Mouse (Mus musculus) olfactory bulb, adult 2 months (tissue): Measurements from ENCODE around the gene Wnt6. TPM values are rescaled to one million over a fixed set of nuclear protein-coding genes. Genes with fewer than 3 reads are reported as not detected.

Experiments used
- H3K27ac ChIP-seq: fragments of 200-500 bp; 2 replicates; pipeline ENCODE4 v1.5.1; 2012; ENCODE audit warnings: low read depth, low read length; ENCODE audit not compliant: insufficient read depth
- H3K4me1 ChIP-seq: fragments of 200-500 bp; 2 replicates; pipeline ENCODE4 v1.6.1; 2012; ENCODE audit warnings: low read length; ENCODE audit not compliant: control insufficient read depth, insufficient read depth
- H3K4me3 ChIP-seq: fragments of 200-500 bp; 2 replicates; pipeline ENCODE4 v1.5.1; 2012; ENCODE audit warnings: mild to moderate bottlenecking, low read depth, low read length, moderate library complexity; ENCODE audit not compliant: insufficient read depth
- CTCF ChIP-seq: fragments of 200-500 bp; IDR thresholded peaks from 2 replicates; pipeline ENCODE4 v1.5.1; 2012; ENCODE audit warnings: low read depth, mild to moderate bottlenecking, low read length, moderate library complexity; ENCODE audit not compliant: insufficient read depth
- POLR2A ChIP-seq: fragments of 200-500 bp; IDR thresholded peaks from 2 replicates; pipeline ENCODE4 v1.6.1; 2012; ENCODE audit warnings: mild to moderate bottlenecking, low read depth, low read length, moderate library complexity; ENCODE audit not compliant: insufficient read depth
- WGBS: fragments of 180-500 bp; shearing (Covaris S2); methylation state at CpG from one replicate; pipeline ENCODE4 v1.1.7; 2018; 5-methylcytosine and 5-hydroxymethylcytosine counted together
- polyA plus RNA-seq: library from polyadenylated mRNA; stranded (reverse); fragments of >200 nt; gene quantifications from 2 replicates; pipeline ENCODE4 v1.2.4, GENCODE M21; 2012; ENCODE audit warnings: low replicate concordance; ENCODE audit not compliant: missing spikeins, insufficient read depth, insufficient read length

Gene Wnt6
- polyA plus RNA-seq, 1 experiment = not detected

- 1% methylated on average over 51 of the region's 51 CpGs for WGBS
- Histone ChIP-seq H3K4me1 (peaks cover 19% of the 10 kb centered on the region), H3K4me3 (peak overlapping the region; percentile 41), H3K27ac (no peak overlapping the region)
- TF ChIP-seq POLR2A (no peak), CTCF (no peak)
These were observed 384 bp downstream of the Wnt6 start for GRCm38 (mm10) chr1:74771931-74772620.

- Histone ChIP-seq H3K27ac (no peak overlapping the region), H3K4me1 (peaks cover 19% of the 10 kb centered on the region), H3K4me3 (no peak overlapping the region)
- TF ChIP-seq POLR2A (no peak), CTCF (no peak)
- 3% methylated on average over 15 of the region's 15 CpGs for WGBS
These were observed 1.4 kb downstream of the Wnt6 start for GRCm38 (mm10) chr1:74773136-74773535.

DNA sequence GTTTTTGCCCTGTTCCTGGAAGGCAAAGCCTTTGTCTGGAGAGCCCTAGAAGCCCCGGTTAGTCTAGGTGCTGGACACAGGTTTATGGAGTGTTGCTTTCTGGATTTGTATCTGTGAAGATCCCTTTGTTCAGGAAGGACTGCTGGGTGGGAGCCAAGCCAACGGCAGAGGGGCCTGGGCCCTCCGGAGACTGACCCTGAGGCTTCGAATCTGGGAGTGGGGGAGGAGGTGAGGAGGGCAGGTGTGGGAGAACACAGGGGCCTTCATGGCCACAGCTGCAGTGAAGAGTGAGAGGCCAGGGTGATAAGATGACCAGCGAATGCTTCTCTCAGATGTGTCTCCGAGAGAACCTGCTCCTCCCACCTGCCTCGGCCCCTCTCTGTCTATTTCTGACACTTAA is 2.4 kb downstream of the Wnt6 start:
- no peak overlapping the region for H3K27ac ChIP-seq
- 52% methylated on average over 7 of the region's 7 CpGs for WGBS
- no peak overlapping the region for H3K4me3 ChIP-seq
- H3K4me1 ChIP-seq = peaks cover 19% of the 10 kb centered on the region
- TF ChIP-seq CTCF (no peak), POLR2A (no peak)

- TF ChIP-seq CTCF (no peak), POLR2A (no peak)
- 38% methylated on average over 5 of the region's 5 CpGs for WGBS
- no peak overlapping the region for H3K27ac ChIP-seq
- H3K4me3 ChIP-seq = no peak overlapping the region
- H3K4me1 ChIP-seq = peaks cover 10% of the 10 kb centered on the region
These were observed 4.1 kb downstream of the Wnt6 start for GRCm38 (mm10) chr1:74775816-74776215.

GRCm38 (mm10) chr1:74778934-74779486 is 7.3 kb downstream of the Wnt6 start:
- TF ChIP-seq POLR2A (no peak), CTCF (no peak)
- Histone ChIP-seq H3K4me3 (no peak overlapping the region), H3K27ac (no peak overlapping the region), H3K4me1 (peaks cover 2% of the 10 kb centered on the region)
- WGBS = 62% methylated on average over 3 of the region's 3 CpGs

DNA sequence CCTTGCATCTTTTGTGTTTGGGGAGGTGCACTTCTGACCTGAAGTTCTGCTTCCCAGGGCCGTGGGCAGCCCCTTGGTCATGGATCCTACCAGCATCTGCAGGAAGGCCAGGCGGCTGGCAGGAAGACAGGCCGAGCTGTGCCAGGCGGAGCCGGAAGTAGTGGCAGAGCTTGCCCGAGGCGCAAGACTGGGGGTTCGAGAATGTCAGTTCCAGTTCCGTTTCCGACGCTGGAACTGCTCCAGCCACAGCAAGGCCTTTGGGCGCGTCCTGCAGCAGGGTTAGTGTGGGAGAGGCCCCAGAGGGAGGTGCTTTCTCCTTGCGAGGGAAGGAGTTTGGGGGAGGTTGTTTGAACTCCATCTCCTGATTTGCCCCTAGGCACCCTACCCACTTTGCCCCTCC is 10.4 kb downstream of the Wnt6 start:
- TF ChIP-seq POLR2A (no peak), CTCF (no peak)
- Histone ChIP-seq H3K27ac (no peak overlapping the region), H3K4me3 (no peak overlapping the region), H3K4me1 (peaks cover 8% of the 10 kb centered on the region)
- 60% methylated on average over 14 of the region's 14 CpGs for WGBS

DNA sequence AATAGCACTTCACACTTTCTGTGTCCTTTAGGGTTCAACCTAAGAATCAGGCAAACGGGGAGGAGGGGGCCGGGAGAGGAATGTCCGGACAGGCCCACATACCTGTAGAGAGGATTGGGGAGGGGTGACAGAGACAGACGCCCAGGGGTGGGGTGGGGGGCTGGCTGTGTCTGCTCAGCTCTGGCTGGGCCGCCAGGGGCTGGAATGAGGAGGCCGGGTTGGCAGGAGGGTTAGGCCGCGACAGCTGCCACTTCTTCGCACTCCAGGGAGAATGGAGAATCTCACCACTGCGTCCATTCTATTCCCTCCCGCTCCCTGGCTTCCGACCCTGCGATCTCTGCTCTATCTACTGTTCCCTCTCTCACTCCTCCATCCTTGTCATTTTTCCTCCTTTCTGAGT is 11.9 kb downstream of the Wnt6 start:
- TF ChIP-seq CTCF (no peak), POLR2A (no peak)
- 16% methylated on average over 13 of the region's 13 CpGs for WGBS
- Histone ChIP-seq H3K4me1 (peaks cover 8% of the 10 kb centered on the region), H3K4me3 (peak overlapping the region; percentile 45), H3K27ac (no peak overlapping the region)

DNA sequence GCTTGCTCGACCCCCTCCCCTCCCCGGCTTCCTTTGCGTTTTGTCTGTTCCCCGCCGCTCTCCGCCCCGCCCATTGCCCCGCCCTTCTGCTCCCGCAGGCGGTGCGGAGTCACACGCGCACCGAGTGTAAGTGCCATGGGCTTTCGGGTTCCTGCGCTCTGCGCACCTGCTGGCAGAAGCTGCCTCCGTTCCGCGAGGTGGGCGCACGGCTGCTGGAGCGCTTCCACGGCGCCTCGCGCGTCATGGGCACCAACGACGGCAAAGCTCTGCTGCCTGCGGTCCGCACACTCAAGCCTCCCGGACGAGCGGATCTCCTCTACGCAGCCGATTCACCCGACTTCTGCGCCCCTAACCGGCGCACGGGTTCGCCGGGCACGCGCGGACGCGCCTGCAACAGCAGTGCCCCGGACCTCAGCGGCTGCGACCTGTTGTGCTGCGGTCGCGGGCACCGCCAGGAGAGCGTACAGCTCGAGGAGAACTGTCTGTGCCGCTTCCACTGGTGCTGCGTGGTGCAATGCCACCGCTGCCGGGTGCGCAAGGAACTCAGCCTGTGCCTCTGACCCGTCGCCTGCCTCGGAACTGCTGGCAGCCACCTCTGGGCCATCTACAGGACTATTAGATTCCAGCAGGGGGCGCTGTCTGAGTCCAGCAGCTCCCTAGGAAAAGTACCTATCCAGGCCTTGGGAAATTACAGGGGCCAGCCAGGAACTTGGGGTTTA is 12.5 kb downstream of the Wnt6 start:
- H3K27ac ChIP-seq = no peak overlapping the region
- peak overlapping the region; percentile 45 for H3K4me3 ChIP-seq
- peaks cover 8% of the 10 kb centered on the region for H3K4me1 ChIP-seq
- 2% methylated on average over 67 of the region's 67 CpGs for WGBS
- TF ChIP-seq CTCF (peak; percentile 49; the same call in 1 of the 2 replicates), POLR2A (no peak)

DNA sequence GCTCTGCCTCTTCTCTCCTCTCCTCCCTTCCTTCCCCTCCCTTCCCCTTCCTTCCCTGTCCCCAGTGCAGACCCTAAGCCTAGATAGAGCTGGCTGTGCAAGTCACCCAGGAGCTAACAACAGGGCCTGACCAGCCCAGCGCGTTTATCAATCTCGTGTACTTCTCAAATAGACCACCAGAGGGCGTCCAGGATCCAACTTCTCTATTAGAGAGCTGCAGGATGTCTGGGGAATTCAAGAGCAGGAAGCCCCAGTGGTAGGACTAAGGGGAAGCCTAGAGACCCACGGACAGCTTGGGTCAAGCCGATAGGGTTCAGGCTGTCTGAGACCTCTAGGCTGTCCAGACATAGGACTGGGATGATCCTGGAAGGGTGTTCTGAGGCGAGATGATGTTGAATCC is 16.2 kb downstream of the Wnt6 start:
- Histone ChIP-seq H3K27ac (no peak overlapping the region), H3K4me3 (no peak overlapping the region), H3K4me1 (peaks cover 25% of the 10 kb centered on the region)
- WGBS = 14% methylated on average over 7 of the region's 7 CpGs
- no peak for TF ChIP-seq POLR2A
- peak; percentile 64 for TF ChIP-seq CTCF
